ENCODE assay signal across 8 mouse cellular contexts in the genomic region with DNA sequence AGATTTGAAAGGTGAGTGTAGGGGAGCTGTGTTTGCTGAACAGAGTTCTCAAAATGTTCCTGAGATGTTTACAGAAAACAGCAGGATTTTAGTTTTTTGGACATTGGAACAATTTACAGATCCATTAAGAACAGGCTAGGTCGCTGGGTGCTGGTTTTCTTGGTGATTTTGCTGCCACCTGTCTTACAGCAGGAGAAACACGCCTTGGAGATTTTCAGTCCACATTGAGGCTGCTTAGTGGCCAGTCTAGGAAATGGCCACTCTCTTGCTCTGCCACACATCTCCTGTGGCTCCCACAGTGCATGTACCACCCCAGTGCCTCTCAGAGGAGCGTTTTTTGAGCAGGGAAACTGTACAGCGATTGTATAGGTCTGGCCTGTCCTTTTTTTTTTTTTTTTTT. TPM values are rescaled to one million over a fixed set of nuclear protein-coding genes. Genes with fewer than 3 reads are reported as not detected.
DNase-seq lines count a peak whose midpoint lies in the region; ATAC-seq and TF ChIP-seq lines count a peak whose summit lies in the region.

No protein-coding gene starts in this region.

- no peaks in the 10 kb centered on the region for H3K9me3 ChIP-seq in kidney, postnatal 0 days (replicated peaks; ENCODE audit: low read length)

- peak; percentile 90; the same call in 1 of the 2 replicates for ATAC-seq in frontal cortex, adult (ENCODE audit: low TSS enrichment)
- ATAC-seq in kidney, postnatal 0 days (replicated peaks; ENCODE audit: low FRiP score, low read depth), result no peak

- H3K27me3 ChIP-seq in kidney, postnatal 0 days (ENCODE audit: insufficient read depth, low read length), result no peaks in the 10 kb centered on the region
- no peaks in the 10 kb centered on the region for H3K27me3 ChIP-seq in thymus, adult 2 months (ENCODE audit: control insufficient read depth, insufficient read depth, low read length)

- 0 out of 2 replicates have a peak overlapping the region, but pooled peaks have one; percentile 6 for H3K27ac ChIP-seq in kidney, postnatal 0 days
- H3K27ac ChIP-seq in thymus, adult 2 months (ENCODE audit: control insufficient read depth, insufficient read depth, low read length), result no peak overlapping the region

- WGBS in kidney, postnatal 0 days, result 23% methylated on average over 4 of the region's 4 CpGs
- WGBS in thymus, adult 2 months, result 60% methylated on average over 4 of the region's 4 CpGs

- no peak overlapping the region for H3K9ac ChIP-seq in kidney, postnatal 0 days (ENCODE audit: low read depth, low read length)

- TF ChIP-seq POLR2A in brain, embryonic 14.5 days (IDR thresholded peaks at IDR 0.05; ENCODE audit: borderline replicate concordance, extremely low read depth, insufficient read depth, insufficient read length, poor library complexity, severe bottlenecking), result no peak
- TF ChIP-seq POLR2A in thymus, adult 2 months (IDR thresholded peaks at IDR 0.05; ENCODE audit: control insufficient read depth, extremely low read depth, insufficient read depth, low read length, poor library complexity), result no peak

- H3K4me3 ChIP-seq in kidney, postnatal 0 days (replicated peaks; ENCODE audit: low read depth, low read length), result no peak overlapping the region
- no peak overlapping the region for H3K4me3 ChIP-seq in thymus, adult 2 months (ENCODE audit: control insufficient read depth, insufficient read depth, low read length)

- peaks cover 5% of the 10 kb centered on the region; the same call in 1 of the 2 replicates for H3K4me1 ChIP-seq in kidney, postnatal 0 days (replicated peaks; ENCODE audit: insufficient read depth, low read length)
- no peaks in the 10 kb centered on the region for H3K4me1 ChIP-seq in thymus, adult 2 months (replicated peaks; ENCODE audit: control insufficient read depth, insufficient read depth, low read length)

- peak; percentile 73 for TF ChIP-seq CTCF in brain, embryonic 14.5 days (IDR thresholded peaks at IDR 0.05; ENCODE audit: borderline replicate concordance, extremely low read depth, insufficient read depth, insufficient read length)
- peak; percentile 80 for TF ChIP-seq CTCF in kidney, postnatal 0 days (IDR thresholded peaks at IDR 0.05; ENCODE audit: low read depth)
- TF ChIP-seq CTCF in thymus, adult 2 months (IDR thresholded peaks at IDR 0.05; ENCODE audit: borderline replicate concordance, control insufficient read depth, extremely low read depth, insufficient read depth, low read length, poor library complexity), result no peak

- H3K4me2 ChIP-seq in kidney, postnatal 0 days (ENCODE audit: low read length), result no peak overlapping the region

- H3K36me3 ChIP-seq in kidney, postnatal 0 days (ENCODE audit: insufficient read depth, low read length), result no peaks in the 10 kb centered on the region
- H3K36me3 ChIP-seq in thymus, adult 2 months (ENCODE audit: control insufficient read depth, insufficient read depth, low read length), result no peaks in the 10 kb centered on the region

- DNase-seq in 3T3-L1 (ENCODE audit: low read depth, low spot score), result peak; percentile 79
- peak; percentile 57 for DNase-seq in A20 (ENCODE audit: low read depth, low spot score)
- DNase-seq in brain, embryonic 14.5 days (ENCODE audit: low read depth), result peak; percentile 88
- DNase-seq in kidney, postnatal 0 days (ENCODE audit: low spot score), result peak; percentile 90
- DNase-seq in lung, postnatal 10 days, result peak; percentile 66
- peak; percentile 22 for DNase-seq in retina, adult 2 months (ENCODE audit: low read depth, low spot score)
- DNase-seq in thymus, adult 2 months, result no peak

RNA-seq across cellular contexts. Expression of a gene that starts 57.0 kb away (rescaled TPM):
- 31.6 and 52.9 TPM in 2 replicates for polyA plus RNA-seq in brain, embryonic 14.5 days (2012; rRNA removed)
- polyA plus RNA-seq in kidney, postnatal 0 days (2015; fragmentation: Nextera tagmentation; extraction: Ambion mirVana), result 22.5 and 26.2 TPM in 2 replicates
- polyA plus RNA-seq in thymus, adult 2 months (2012; rRNA removed), result 23.7 and 24.8 TPM in 2 replicates
